Mouse (Mus musculus): ENCODE results near the gene Olfr527.

- TF ChIP-seq CTCF (IDR thresholded peaks at IDR 0.05; ENCODE audit: low read depth, low read length) (no peak), GATA1 (IDR thresholded peaks at IDR 0.05; ENCODE audit: borderline replicate concordance, low read length) (no peak), TAL1 (conservative IDR thresholded peaks at IDR 0.05; ENCODE audit: low read depth, low read length) (no peak), GATA2 (IDR thresholded peaks at IDR 0.05; ENCODE audit: borderline replicate concordance, low read depth, low read length) (no peak), POLR2AphosphoS5 (IDR thresholded peaks at IDR 0.05; ENCODE audit: insufficient replicate concordance, low read depth, low read length) (no peak)
Observed at GRCm38 (mm10) chr7:140329766-140330304, 4.0 kb upstream of the Olfr527 start.
